Mouse (Mus musculus): ENCODE measurements around the gene Cab39. TPM values are rescaled to one million over a fixed set of nuclear protein-coding genes. Genes with fewer than 3 reads are reported as not detected.
A peak's percentile ranks its signal among the peaks of the same experiment; 100 is the strongest.

Cab39 gene
- total RNA-seq (2021), result 100 to 1,000 TPM; 133 to 143 TPM
- long read RNA-seq, experiment 1, transcript Cab39-202 (9 exons, 3,805 nt), result major isoform, 125 of 165 reads
- long read RNA-seq, experiment 1, partial matches to known transcripts, result 8 of 165 reads
- long read RNA-seq, experiment 1, other reads (novel, unspliced or antisense), result 32 of 165 reads
- long read RNA-seq, experiment 2, transcript Cab39-202 (9 exons, 3,805 nt), result major isoform, 113 of 157 reads
- long read RNA-seq, experiment 2, partial matches to known transcripts, result 10 of 157 reads
- long read RNA-seq, experiment 2, other reads (novel, unspliced or antisense), result 34 of 157 reads

DNA sequence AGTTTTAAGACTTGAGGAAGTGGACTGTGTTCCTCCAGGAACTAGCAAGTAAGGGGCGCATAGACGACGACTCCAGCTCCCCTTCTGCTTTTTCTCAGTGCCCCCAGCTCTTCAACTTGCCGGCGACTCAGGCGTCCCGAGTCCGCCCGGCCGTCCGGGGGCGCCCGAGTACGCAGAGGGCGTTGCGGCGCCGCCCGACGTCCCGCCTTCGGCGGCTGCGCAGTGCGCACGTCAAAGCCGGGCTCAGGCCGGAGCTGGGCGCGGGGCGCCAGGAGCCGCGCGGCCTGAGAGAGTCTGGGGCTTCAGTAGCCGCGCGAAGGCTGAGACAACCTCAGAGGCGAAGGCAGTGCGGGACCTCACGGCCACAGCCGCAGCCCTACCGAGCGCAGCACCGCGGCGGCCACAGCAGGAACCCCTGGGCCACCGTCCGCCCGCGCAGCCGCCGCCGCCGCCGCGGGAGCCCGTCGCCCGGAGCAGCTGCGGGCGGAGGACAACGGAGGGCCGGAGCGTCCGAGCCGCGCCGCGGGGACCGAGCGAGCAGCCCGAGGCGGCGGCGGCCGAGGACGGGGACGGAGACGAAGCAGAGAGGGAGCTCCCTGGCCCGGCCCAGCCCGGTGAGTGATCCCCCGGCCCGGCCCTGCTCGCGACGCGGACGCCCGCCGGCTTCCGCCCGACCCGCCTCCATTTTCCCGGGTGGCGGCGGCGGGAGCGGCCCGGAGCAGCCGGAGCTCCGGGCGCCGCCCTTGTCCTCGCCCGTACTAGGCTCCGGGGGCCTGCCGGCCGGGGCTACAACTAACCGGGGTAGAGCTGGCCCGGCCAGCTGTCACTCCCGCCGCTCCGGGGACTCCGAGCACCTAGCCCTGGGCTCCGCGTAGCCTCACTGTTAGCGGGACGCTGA lies at the start of gene Cab39:
Cab39 (plus strand) TSS at position 234 of the 898 bp plus-strand sequence.
- intact Hi-C loops (cut with DNase I), result loop anchor here (5.0 kb wide), 1 partner anchor 49 kb away; no protein-coding TSS in a partner anchor
- DNase-seq (ENCODE audit: low spot score in 2 of 2), result peak; percentile 81 to 89

DNA sequence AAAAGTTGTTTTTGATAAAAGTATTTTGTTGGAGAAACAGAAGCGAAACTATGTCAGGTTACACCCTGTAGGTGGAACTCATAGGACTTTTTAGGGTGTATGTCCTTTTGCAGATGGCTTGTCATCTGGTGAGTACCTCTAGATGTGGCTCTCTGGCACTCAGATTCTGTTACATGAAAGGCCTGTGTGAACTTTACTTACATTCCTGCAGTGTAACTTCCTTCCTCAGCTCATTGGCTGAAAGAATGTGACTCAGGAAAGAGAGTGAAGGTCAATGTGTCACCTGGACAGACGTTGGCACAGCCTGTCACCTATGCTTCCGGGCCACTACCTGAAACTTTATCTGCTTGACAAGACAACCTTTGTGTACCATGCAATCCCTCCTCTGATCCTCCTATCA lies 48.7 kb upstream of the Cab39 start:
- DNase-seq (ENCODE audit: low spot score in 2 of 2), result no peak
- intact Hi-C loops (cut with DNase I), result no loop called here

DNA sequence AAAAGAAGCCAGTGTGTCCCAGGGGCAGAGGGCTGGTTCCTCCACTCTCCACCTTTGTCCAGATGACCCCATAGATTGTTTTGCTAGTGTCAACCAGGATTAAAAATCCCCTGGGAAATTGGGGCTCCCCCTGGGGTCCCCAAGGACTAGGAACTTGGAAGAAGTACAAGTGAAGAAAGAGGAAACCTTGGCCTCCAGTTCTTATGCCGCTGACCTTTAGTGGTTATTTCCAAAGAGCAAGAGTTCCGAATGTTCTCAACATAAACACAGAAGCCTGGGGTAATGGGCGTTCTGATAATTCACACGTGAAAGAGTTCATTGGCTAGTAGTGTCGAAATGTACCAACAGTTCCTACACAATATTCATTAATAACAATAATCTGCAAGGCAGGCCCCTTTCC lies 46.7 kb upstream of the Cab39 start:
- intact Hi-C loops (cut with DNase I), result no loop called here

GRCm38 (mm10) chr1:85749829-85750228 lies 43.4 kb upstream of the Cab39 start:
- DNase-seq (ENCODE audit: low spot score in 2 of 2), result no peak
- intact Hi-C loops (cut with DNase I), result no loop called here

More for the DNA sequence above, 46.7 kb upstream of the Cab39 start:
- DNase-seq (ENCODE audit: low spot score in 2 of 2), result no peak

DNA sequence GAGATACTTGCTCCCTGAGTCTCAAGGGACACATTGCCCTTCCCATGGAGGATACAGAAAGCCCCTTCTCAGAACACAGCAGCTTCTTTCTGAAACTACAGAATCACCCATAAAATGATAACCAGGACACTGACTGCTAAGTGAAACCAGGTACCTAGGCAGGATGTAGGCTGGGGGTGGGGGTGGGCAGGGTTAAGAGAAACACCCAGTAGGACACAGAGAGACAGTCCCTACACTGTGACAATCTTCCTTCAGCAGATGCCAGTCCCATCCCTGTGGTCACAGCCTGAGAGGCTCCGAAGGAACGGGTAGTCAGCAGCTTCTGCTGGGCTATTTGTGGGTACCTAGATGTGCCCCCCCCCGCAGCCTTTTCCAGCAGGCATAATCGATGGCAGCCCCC lies 42.6 kb upstream of the Cab39 start:
- DNase-seq (ENCODE audit: low spot score in 2 of 2), result no peak
- intact Hi-C loops (cut with DNase I), result no loop called here

DNA sequence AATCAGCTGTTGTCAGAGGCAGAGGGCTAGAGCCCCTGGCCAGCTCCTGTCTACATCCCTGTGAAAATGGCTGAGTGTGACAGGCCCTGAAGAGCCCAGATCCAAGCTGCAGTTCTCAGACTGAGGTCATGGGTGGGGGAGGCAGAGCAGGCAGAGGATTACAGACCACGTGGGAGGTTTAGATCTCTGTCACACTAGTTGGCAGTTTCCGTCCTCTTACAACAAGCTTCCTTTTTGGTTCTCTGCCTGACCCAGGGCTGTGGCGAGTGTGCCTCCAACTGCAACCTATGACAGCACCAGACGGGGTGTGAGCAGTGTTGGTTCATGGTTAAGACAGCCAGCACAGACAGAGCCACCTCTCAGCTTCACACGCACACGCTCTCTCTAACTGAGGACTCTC lies 41.7 kb upstream of the Cab39 start:
- intact Hi-C loops (cut with DNase I), result no loop called here

GRCm38 (mm10) chr1:85751932-85752680 lies 41.1 kb upstream of the Cab39 start:
- intact Hi-C loops (cut with DNase I), result no loop called here
- no peak for DNase-seq (ENCODE audit: low spot score in 2 of 2)

More for the DNA sequence above, 41.7 kb upstream of the Cab39 start:
- DNase-seq (ENCODE audit: low spot score in 2 of 2), result peak in 1 of 2 experiments; percentile 37

- intact Hi-C loops (cut with DNase I), result no loop called here
- peak in 1 of 2 experiments; percentile 20 for DNase-seq (ENCODE audit: low spot score in 2 of 2)
Observed at GRCm38 (mm10) chr1:85757531-85758230, 35.6 kb upstream of the Cab39 start.

GRCm38 (mm10) chr1:85758231-85758968 lies 34.8 kb upstream of the Cab39 start:
- peak; percentile 31 to 46 for DNase-seq (ENCODE audit: low spot score in 2 of 2)
- intact Hi-C loops (cut with DNase I), result no loop called here

GRCm38 (mm10) chr1:85758969-85759293 lies 34.3 kb upstream of the Cab39 start:
- intact Hi-C loops (cut with DNase I), result no loop called here
- no peak for DNase-seq (ENCODE audit: low spot score in 2 of 2)

- DNase-seq (ENCODE audit: low spot score in 2 of 2), result no peak
- intact Hi-C loops (cut with DNase I), result no loop called here
Observed at GRCm38 (mm10) chr1:85761665-85762064, 31.6 kb upstream of the Cab39 start.

- intact Hi-C loops (cut with DNase I), result no loop called here
- no peak for DNase-seq (ENCODE audit: low spot score in 2 of 2)
Observed at GRCm38 (mm10) chr1:85763386-85763785, 29.9 kb upstream of the Cab39 start.

DNA sequence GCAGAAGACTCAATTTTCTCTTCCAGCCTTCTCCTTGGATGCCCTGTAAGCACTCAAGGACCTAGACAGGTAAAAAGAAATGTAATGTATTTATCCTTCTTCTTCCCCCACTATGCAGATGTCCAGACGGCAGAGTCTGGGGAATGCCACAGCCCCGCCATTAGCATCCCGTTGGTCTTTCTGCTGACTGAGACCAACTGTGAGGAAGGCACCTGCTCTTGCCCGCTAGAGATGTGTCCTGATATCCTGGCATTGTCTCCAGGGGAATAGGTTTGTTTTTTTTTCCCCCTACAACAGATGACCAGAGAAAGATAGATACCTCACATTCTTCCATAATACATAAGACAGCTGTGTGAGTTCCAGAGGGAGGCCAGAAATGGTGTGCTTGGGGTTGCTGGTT lies 28.9 kb upstream of the Cab39 start:
- intact Hi-C loops (cut with DNase I), result no loop called here
- DNase-seq (ENCODE audit: low spot score in 2 of 2), result no peak

- DNase-seq (ENCODE audit: low spot score in 2 of 2), result no peak
- intact Hi-C loops (cut with DNase I), result no loop called here
Observed at GRCm38 (mm10) chr1:85766120-85766519, 27.1 kb upstream of the Cab39 start.

DNA sequence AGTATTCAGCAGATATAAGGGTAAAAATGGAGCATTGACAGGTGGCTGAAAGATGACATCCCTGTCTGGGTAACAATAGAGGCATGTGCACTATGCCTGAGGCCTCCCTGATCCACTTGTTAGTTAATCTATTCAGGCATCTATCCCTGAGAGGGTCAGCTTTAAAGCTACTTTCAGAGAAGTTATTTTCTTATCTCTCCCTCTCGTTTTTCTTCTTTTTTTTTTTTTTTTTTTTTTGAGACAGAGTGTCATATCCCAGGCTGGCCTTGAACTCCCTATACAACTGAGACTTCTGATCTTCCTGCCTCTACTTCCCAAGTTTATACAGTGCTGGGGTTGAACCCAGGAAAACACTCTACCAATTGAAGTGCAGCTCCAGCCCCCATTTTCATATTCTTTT lies 25.5 kb upstream of the Cab39 start:
- intact Hi-C loops (cut with DNase I), result no loop called here
- DNase-seq (ENCODE audit: low spot score in 2 of 2), result no peak

DNA sequence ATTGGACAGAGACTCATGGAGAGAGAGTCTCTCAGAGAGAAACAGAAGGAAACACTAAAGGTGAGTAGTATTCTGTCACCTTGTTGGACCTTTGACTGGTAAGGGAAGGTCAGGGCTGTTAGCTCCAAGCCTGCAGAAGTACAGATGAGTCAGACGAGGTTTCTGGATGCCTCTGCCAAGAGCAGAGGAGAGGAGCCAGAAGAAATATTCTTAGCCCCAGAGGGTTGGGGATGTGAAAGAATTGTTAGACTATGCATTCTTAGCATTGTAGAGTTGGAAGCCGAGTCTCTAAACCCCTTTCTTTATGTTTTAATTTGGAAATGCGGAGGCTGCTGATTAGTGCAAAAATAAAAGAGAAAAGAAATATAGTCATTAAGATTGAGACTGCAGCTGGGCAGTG lies 21.3 kb upstream of the Cab39 start:
- DNase-seq (ENCODE audit: low spot score in 2 of 2), result no peak
- intact Hi-C loops (cut with DNase I), result no loop called here

DNA sequence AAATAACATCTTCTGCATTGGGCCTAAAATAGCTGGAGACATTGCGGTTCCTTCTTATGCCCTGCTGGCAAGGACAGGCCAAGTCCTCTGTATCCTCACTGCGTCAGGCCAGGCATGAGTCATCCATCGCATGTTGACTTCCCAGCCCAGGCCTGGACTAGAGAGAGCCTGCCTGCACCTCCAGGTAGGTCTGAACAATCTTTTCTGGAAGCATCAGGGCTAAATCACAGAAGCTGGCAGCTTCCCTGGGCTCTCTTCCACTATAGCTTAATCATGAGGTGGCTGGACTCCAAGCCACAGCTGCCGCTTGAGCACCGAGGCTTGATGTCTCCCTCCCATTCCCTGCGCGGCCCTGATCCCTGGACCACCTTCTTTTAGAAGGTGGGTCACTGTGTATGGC lies 18.1 kb upstream of the Cab39 start:
- no peak for DNase-seq (ENCODE audit: low spot score in 2 of 2)
- intact Hi-C loops (cut with DNase I), result no loop called here

DNA sequence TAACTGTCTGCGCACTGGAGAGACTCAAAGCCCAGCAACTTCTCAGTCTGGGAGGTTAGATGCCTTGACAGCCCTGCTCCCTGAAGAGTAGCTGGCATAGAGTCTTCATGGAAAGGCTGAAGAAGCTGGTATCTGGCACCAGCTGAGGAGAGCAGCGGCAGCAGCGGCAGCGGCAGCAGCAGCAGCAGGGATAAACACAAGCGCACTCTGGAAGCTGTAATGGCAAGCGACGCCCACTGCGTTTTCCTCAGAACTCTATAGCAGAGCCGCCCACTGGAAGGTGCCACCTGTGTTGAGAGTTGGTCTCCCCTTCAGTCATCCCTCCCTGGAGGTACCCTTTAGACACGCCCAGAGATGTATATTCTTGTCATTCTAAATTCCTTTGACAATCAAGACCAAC lies 17.1 kb upstream of the Cab39 start:
- no peak for DNase-seq (ENCODE audit: low spot score in 2 of 2)
- intact Hi-C loops (cut with DNase I), result no loop called here

- intact Hi-C loops (cut with DNase I), result no loop called here
Observed at GRCm38 (mm10) chr1:85778436-85778835, 14.8 kb upstream of the Cab39 start, which contains the start of gene A630001G21Rik. A630001G21Rik (minus strand) TSS chr1:85778643.

More at GRCm38 (mm10) chr1:85778436-85778835, 14.8 kb upstream of the Cab39 start, which contains the start of gene A630001G21Rik:
- DNase-seq (ENCODE audit: low spot score in 2 of 2), result no peak

Measured in left cerebral cortex, postnatal 14 days (tissue).